Mouse (Mus musculus) brain, embryonic 14.5 days (tissue): ENCODE measurements around the gene Timp2.

Experiments
- CTCF ChIP-seq: fragments of 200-500 bp; IDR thresholded peaks from 2 replicates; pipeline ENCODE4 v1.5.1; 2012; ENCODE audit warnings: inconsistent platforms, mild to moderate bottlenecking, moderate library complexity, borderline replicate concordance; ENCODE audit not compliant: insufficient read depth, insufficient read length; ENCODE audit errors: extremely low read depth
- POLR2A ChIP-seq: fragments of 200-500 bp; IDR thresholded peaks from 2 replicates; pipeline ENCODE4 v1.6.1; 2012; ENCODE audit warnings: mild to moderate bottlenecking, inconsistent platforms, borderline replicate concordance; ENCODE audit not compliant: poor library complexity, insufficient read depth, insufficient read length, severe bottlenecking; ENCODE audit errors: extremely low read depth

GRCm38 (mm10) chr11:118316231-118316806 lies 39.2 kb downstream of the Timp2 start:
- no peak for TF ChIP-seq CTCF
- TF ChIP-seq POLR2A: no peak
